22 mouse cellular contexts compared by ENCODE assay signal in the genomic region with DNA sequence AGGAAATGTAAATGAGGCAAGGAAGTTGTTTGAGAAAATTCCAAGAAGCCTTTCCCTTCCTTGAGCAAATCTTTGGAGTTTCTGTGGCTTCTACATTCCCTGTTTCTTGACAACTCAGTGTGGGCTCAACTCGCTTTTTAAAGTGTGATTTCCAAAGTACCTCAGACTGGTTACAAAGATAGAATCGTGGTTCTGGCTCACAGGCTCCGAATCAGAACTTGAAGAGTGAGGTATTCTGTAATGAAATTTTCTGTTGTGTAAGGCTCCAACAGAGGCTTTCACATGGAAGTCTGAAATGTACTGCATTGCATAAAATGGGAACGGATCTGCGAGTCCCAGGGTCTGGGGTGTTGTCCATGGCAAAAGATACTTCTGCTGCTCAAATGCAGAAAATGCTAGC.
"Had no signal": no experiment of that assay in that cellular context is flagged by ENCODE, and none has a peak within 500 bp of the region (broad histone marks: within the 10 kb centered on the region; RNA-seq: fewer than 3 reads in every experiment).

No protein-coding gene starts in this region.

- DNase-seq: heart, postnatal 10 days; heart, postnatal 14 days; heart, postnatal 36 days; heart, postnatal 4 days; kidney, adult 11 months; kidney, adult 18-20 months; kidney, adult 2 months; kidney, adult 8-10 months; kidney, adult 9 months; kidney, postnatal 10 days; kidney, postnatal 14 days; kidney, postnatal 25 days; kidney, postnatal 36 days; kidney, postnatal 4 days; layer of hippocampus, adult 9-11 months; layer of hippocampus, postnatal 36 days had no signal

- ATAC-seq: hindbrain, embryonic 16.5 days; hindbrain, postnatal 0 days; inflammation-experienced regulatory T-cells, adult 6 months; intestine, embryonic 15.5 days; intestine, embryonic 16.5 days; intestine, postnatal 0 days had no signal
